28 mouse cellular contexts compared by ENCODE assay signal in genomic region chr10:30504736-30505135, GRCm38 (mm10).
A peak's percentile ranks its signal among the peaks of the same experiment; 100 is the strongest.
DNase-seq lines count a peak whose midpoint lies in the region.
"Had no signal": no experiment of that assay in that cellular context is flagged by ENCODE, and none has a peak within 500 bp of the region (broad histone marks: within the 10 kb centered on the region; RNA-seq: fewer than 3 reads in every experiment).

No protein-coding gene starts in this region.

- no peaks in the 10 kb centered on the region for H3K4me1 ChIP-seq in embryonic facial prominence, embryonic 10.5 days
- H3K4me1 ChIP-seq: embryonic facial prominence, embryonic 12.5 days; embryonic facial prominence, embryonic 15.5 days; forebrain, embryonic 10.5 days; heart, embryonic 12.5 days; heart, embryonic 15.5 days; hindbrain, embryonic 10.5 days; hindbrain, embryonic 13.5 days; intestine, embryonic 15.5 days had no signal

- H3K36me3 ChIP-seq in embryonic facial prominence, embryonic 10.5 days (replicated peaks), result no peaks in the 10 kb centered on the region
- H3K36me3 ChIP-seq: embryonic facial prominence, embryonic 12.5 days; embryonic facial prominence, embryonic 15.5 days; forebrain, embryonic 10.5 days; G1E; heart, embryonic 12.5 days; heart, embryonic 15.5 days; hindbrain, embryonic 10.5 days; hindbrain, embryonic 13.5 days; intestine, embryonic 15.5 days had no signal

- H3K9me3 ChIP-seq in embryonic facial prominence, embryonic 10.5 days, result no peaks in the 10 kb centered on the region
- H3K9me3 ChIP-seq: embryonic facial prominence, embryonic 12.5 days; embryonic facial prominence, embryonic 15.5 days; forebrain, embryonic 10.5 days; G1E; heart, embryonic 12.5 days; heart, embryonic 15.5 days; hindbrain, embryonic 10.5 days; hindbrain, embryonic 13.5 days; intestine, embryonic 15.5 days had no signal

- DNase-seq in 416B (ENCODE audit: low read depth), result peak; percentile 77
- DNase-seq in NIH3T3 (ENCODE audit: low read depth), result peak; percentile 20
- DNase-seq in fibroblast of lung, adult 2 months (ENCODE audit: low read depth), result peak; percentile 38
- no peak for DNase-seq in heart, adult 8-10 months (ENCODE audit: low spot score)
- no peak for DNase-seq in embryonic facial prominence, embryonic 10.5 days (ENCODE audit: low spot score)
- no peak for DNase-seq in right cerebral cortex, adult 2 months (ENCODE audit: low spot score in 2 of 2)
- DNase-seq: adrenal gland, adult 8-10 months; adrenal gland, postnatal 25 days; cerebellum, adult 18-20 months; cerebellum, adult 9-10 months; cerebellum, postnatal 14 days; forebrain, postnatal 0 days; gastrocnemius, adult 2 months; gastrocnemius, postnatal 14 days; heart, adult 11 months; heart, postnatal 10 days; heart, postnatal 36 days; kidney, adult 11 months had no signal

- 82% methylated on average over 2 of the region's 2 CpGs for WGBS in embryonic facial prominence, embryonic 10.5 days

- H3K4me3 ChIP-seq in embryonic facial prominence, embryonic 10.5 days, result no peak overlapping the region
- H3K4me3 ChIP-seq: embryonic facial prominence, embryonic 12.5 days; embryonic facial prominence, embryonic 15.5 days; erythroblast, embryonic 14.5 days; forebrain, embryonic 10.5 days; gastrocnemius, adult 2 months; heart, embryonic 12.5 days; heart, embryonic 15.5 days; hindbrain, embryonic 10.5 days; hindbrain, embryonic 13.5 days; intestine, embryonic 15.5 days had no signal

- H3K27ac ChIP-seq in embryonic facial prominence, embryonic 10.5 days (replicated peaks), result no peak overlapping the region
- H3K27ac ChIP-seq: embryonic facial prominence, embryonic 12.5 days; embryonic facial prominence, embryonic 15.5 days; forebrain, embryonic 10.5 days; gastrocnemius, adult 2 months; heart, embryonic 15.5 days; hindbrain, embryonic 10.5 days; hindbrain, embryonic 13.5 days; intestine, embryonic 15.5 days had no signal

- no peaks in the 10 kb centered on the region for H3K27me3 ChIP-seq in embryonic facial prominence, embryonic 10.5 days (replicated peaks; ENCODE audit: low read depth, poor library complexity, severe bottlenecking)
- H3K27me3 ChIP-seq: embryonic facial prominence, embryonic 12.5 days; embryonic facial prominence, embryonic 15.5 days; heart, embryonic 12.5 days; heart, embryonic 15.5 days; hindbrain, embryonic 13.5 days; intestine, embryonic 15.5 days had no signal

Comparison
In these comparisons a context has a peak if more than half of its experiments do, and no peak if none do; other contexts are left out.
1. DNase-seq: peak in 416B (single experiment), NIH3T3 (single experiment) and fibroblast of lung, adult 2 months (single experiment); none in heart, adult 8-10 months (single experiment), embryonic facial prominence, embryonic 10.5 days (single experiment) and right cerebral cortex, adult 2 months (0 of 2).